Mouse (Mus musculus): Measurements from ENCODE around the gene Gm27021. TPM values are rescaled to one million over a fixed set of nuclear protein-coding genes. Genes with fewer than 3 reads are reported as not detected.

Gm27021 gene
- polyA plus RNA-seq, 1 experiment from 2014 or later = 2.4 TPM

DNA sequence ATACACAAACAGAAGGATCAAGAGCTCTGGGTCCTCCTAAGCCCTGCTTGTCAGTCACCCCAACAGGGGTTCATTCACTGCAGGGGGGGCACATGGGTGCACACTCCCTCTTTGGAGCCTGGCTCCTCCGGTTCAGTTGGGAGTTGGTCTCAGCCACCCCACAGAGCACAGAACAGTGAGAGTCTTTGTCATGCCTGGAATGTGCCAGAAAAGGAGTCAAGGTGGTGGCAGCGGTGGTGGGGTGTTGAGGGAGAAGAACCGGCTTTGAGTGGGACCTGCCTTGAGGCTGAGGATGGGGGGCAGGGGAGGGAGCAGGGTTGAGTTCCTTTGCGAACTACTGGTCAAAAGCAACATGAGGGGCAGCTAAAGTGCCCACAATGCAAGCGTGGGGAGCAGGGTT, 37.8 kb downstream of the Gm27021 start:
- no peaks in the 10 kb centered on the region for H3K9me3 ChIP-seq (ENCODE audit: control insufficient read depth, low read depth, low read length)
- no peak for ATAC-seq (ENCODE audit: insufficient number of reproducible peaks, insufficient read depth, low FRiP score, low read depth)
- 46% methylated on average over 5 of the region's 5 CpGs for WGBS
- H3K27me3 ChIP-seq (ENCODE audit: control insufficient read depth, insufficient read depth, low read length) = peaks cover 3% of the 10 kb centered on the region; the same call in 1 of the 2 replicates
- H3K27ac ChIP-seq (ENCODE audit: low read length) = no peak overlapping the region
- no peak overlapping the region for H3K9ac ChIP-seq (replicated peaks; ENCODE audit: low read depth, low read length)
- H3K4me3 ChIP-seq (ENCODE audit: low read depth, low read length) = no peak overlapping the region
- H3K36me3 ChIP-seq (ENCODE audit: control insufficient read depth, insufficient read depth, low read length) = no peaks in the 10 kb centered on the region
- H3K4me2 ChIP-seq (replicated peaks; ENCODE audit: low read depth, low read length) = no peak overlapping the region
- 0 out of 2 replicates have a peak, but pooled peaks cover 9% of the 10 kb centered on the region for H3K4me1 ChIP-seq (ENCODE audit: control insufficient read depth, insufficient read depth, low read length)

- Histone ChIP-seq H3K9ac (replicated peaks; ENCODE audit: low read depth, low read length) (no peak overlapping the region), H3K27me3 (ENCODE audit: control insufficient read depth, insufficient read depth, low read length) (no peaks in the 10 kb centered on the region), H3K4me3 (ENCODE audit: low read depth, low read length) (no peak overlapping the region), H3K27ac (ENCODE audit: low read length) (no peak overlapping the region), H3K36me3 (ENCODE audit: control insufficient read depth, insufficient read depth, low read length) (no peaks in the 10 kb centered on the region), H3K4me1 (ENCODE audit: control insufficient read depth, insufficient read depth, low read length) (no peaks in the 10 kb centered on the region), H3K4me2 (replicated peaks; ENCODE audit: low read depth, low read length) (no peak overlapping the region), H3K9me3 (ENCODE audit: control insufficient read depth, low read depth, low read length) (no peaks in the 10 kb centered on the region)
- no peak for ATAC-seq (ENCODE audit: insufficient number of reproducible peaks, insufficient read depth, low FRiP score, low read depth)
- 85% methylated on average over 5 of the region's 5 CpGs for WGBS
Measured at GRCm38 (mm10) chr8:120627298-120627697, 40.6 kb downstream of the Gm27021 start.

- Histone ChIP-seq H3K27me3 (ENCODE audit: control insufficient read depth, insufficient read depth, low read length) (no peaks in the 10 kb centered on the region), H3K9ac (replicated peaks; ENCODE audit: low read depth, low read length) (no peak overlapping the region), H3K9me3 (ENCODE audit: control insufficient read depth, low read depth, low read length) (no peaks in the 10 kb centered on the region), H3K4me2 (replicated peaks; ENCODE audit: low read depth, low read length) (no peak overlapping the region), H3K27ac (ENCODE audit: low read length) (no peak overlapping the region), H3K36me3 (ENCODE audit: control insufficient read depth, insufficient read depth, low read length) (no peaks in the 10 kb centered on the region), H3K4me3 (ENCODE audit: low read depth, low read length) (no peak overlapping the region), H3K4me1 (ENCODE audit: control insufficient read depth, insufficient read depth, low read length) (no peaks in the 10 kb centered on the region)
- no peak for ATAC-seq (ENCODE audit: insufficient number of reproducible peaks, insufficient read depth, low FRiP score, low read depth)
- WGBS = 50% methylated on average over 11 of the region's 11 CpGs
Measured at GRCm38 (mm10) chr8:120626461-120626860, 41.4 kb downstream of the Gm27021 start.

GRCm38 (mm10) chr8:120623608-120624007, 44.3 kb downstream of the Gm27021 start:
- WGBS = 45% methylated on average over 2 of the region's 2 CpGs
- Histone ChIP-seq H3K4me2 (replicated peaks; ENCODE audit: low read depth, low read length) (no peak overlapping the region), H3K27ac (ENCODE audit: low read length) (no peak overlapping the region), H3K9ac (replicated peaks; ENCODE audit: low read depth, low read length) (no peak overlapping the region), H3K27me3 (ENCODE audit: control insufficient read depth, insufficient read depth, low read length) (no peaks in the 10 kb centered on the region), H3K36me3 (ENCODE audit: control insufficient read depth, insufficient read depth, low read length) (no peaks in the 10 kb centered on the region), H3K9me3 (ENCODE audit: control insufficient read depth, low read depth, low read length) (no peaks in the 10 kb centered on the region), H3K4me1 (ENCODE audit: control insufficient read depth, insufficient read depth, low read length) (no peaks in the 10 kb centered on the region), H3K4me3 (ENCODE audit: low read depth, low read length) (no peak overlapping the region)
- ATAC-seq (ENCODE audit: insufficient number of reproducible peaks, insufficient read depth, low FRiP score, low read depth) = no peak

- Histone ChIP-seq H3K4me3 (ENCODE audit: low read depth, low read length) (no peak overlapping the region), H3K9me3 (ENCODE audit: control insufficient read depth, low read depth, low read length) (no peaks in the 10 kb centered on the region), H3K9ac (replicated peaks; ENCODE audit: low read depth, low read length) (no peak overlapping the region), H3K27ac (ENCODE audit: low read length) (no peak overlapping the region), H3K36me3 (ENCODE audit: control insufficient read depth, insufficient read depth, low read length) (no peaks in the 10 kb centered on the region), H3K27me3 (ENCODE audit: control insufficient read depth, insufficient read depth, low read length) (no peaks in the 10 kb centered on the region), H3K4me2 (replicated peaks; ENCODE audit: low read depth, low read length) (no peak overlapping the region), H3K4me1 (ENCODE audit: control insufficient read depth, insufficient read depth, low read length) (no peaks in the 10 kb centered on the region)
- WGBS = 57% methylated on average over 14 of the region's 14 CpGs
- no peak for ATAC-seq (ENCODE audit: insufficient number of reproducible peaks, insufficient read depth, low FRiP score, low read depth)
Measured at GRCm38 (mm10) chr8:120622161-120622560, 45.7 kb downstream of the Gm27021 start.

DNA sequence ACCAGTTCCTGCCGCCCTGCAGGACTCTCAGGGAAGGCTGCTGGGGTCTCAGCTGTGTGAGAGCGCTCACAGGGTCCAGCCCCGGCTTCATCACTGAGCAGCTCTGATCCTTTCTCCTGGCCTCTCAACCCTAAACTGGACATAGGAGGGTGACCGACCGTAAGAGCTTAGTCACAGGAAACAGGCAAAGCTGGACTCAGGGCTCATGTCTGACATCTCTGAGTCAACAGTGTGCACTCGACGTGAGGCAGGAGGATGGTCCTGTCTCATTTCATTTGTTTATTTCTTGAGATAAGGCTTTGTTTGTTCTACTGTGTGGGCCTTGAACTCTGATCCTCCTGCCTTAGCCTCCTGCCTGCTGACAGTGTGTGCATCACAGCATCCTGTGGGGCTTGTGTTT, 47.4 kb downstream of the Gm27021 start:
- 36% methylated on average over 7 of the region's 7 CpGs for WGBS

GRCm38 (mm10) chr8:120619235-120620180, 48.4 kb downstream of the Gm27021 start:
- Histone ChIP-seq H3K4me3 (ENCODE audit: low read depth, low read length) (no peak overlapping the region), H3K36me3 (ENCODE audit: control insufficient read depth, insufficient read depth, low read length) (no peaks in the 10 kb centered on the region), H3K9me3 (ENCODE audit: control insufficient read depth, low read depth, low read length) (no peaks in the 10 kb centered on the region), H3K9ac (replicated peaks; ENCODE audit: low read depth, low read length) (no peak overlapping the region), H3K4me1 (ENCODE audit: control insufficient read depth, insufficient read depth, low read length) (peaks cover 2% of the 10 kb centered on the region; the same call in 1 of the 2 replicates), H3K27ac (ENCODE audit: low read length) (no peak overlapping the region), H3K4me2 (replicated peaks; ENCODE audit: low read depth, low read length) (no peak overlapping the region), H3K27me3 (ENCODE audit: control insufficient read depth, insufficient read depth, low read length) (no peaks in the 10 kb centered on the region)
- ATAC-seq (ENCODE audit: insufficient number of reproducible peaks, insufficient read depth, low FRiP score, low read depth) = no peak
- 75% methylated on average over 11 of the region's 11 CpGs for WGBS

More for the DNA sequence above, 47.4 kb downstream of the Gm27021 start:
- H3K4me3 ChIP-seq (ENCODE audit: low read depth, low read length) = no peak overlapping the region
- H3K4me1 ChIP-seq (ENCODE audit: control insufficient read depth, insufficient read depth, low read length) = peaks cover 2% of the 10 kb centered on the region; the same call in 1 of the 2 replicates
- no peaks in the 10 kb centered on the region for H3K9me3 ChIP-seq (ENCODE audit: control insufficient read depth, low read depth, low read length)
- no peaks in the 10 kb centered on the region for H3K36me3 ChIP-seq (ENCODE audit: control insufficient read depth, insufficient read depth, low read length)
- H3K27me3 ChIP-seq (ENCODE audit: control insufficient read depth, insufficient read depth, low read length) = no peaks in the 10 kb centered on the region
- H3K4me2 ChIP-seq (replicated peaks; ENCODE audit: low read depth, low read length) = no peak overlapping the region
- H3K9ac ChIP-seq (replicated peaks; ENCODE audit: low read depth, low read length) = no peak overlapping the region
- H3K27ac ChIP-seq (ENCODE audit: low read length) = no peak overlapping the region
- ATAC-seq (ENCODE audit: insufficient number of reproducible peaks, insufficient read depth, low FRiP score, low read depth) = no peak

DNA sequence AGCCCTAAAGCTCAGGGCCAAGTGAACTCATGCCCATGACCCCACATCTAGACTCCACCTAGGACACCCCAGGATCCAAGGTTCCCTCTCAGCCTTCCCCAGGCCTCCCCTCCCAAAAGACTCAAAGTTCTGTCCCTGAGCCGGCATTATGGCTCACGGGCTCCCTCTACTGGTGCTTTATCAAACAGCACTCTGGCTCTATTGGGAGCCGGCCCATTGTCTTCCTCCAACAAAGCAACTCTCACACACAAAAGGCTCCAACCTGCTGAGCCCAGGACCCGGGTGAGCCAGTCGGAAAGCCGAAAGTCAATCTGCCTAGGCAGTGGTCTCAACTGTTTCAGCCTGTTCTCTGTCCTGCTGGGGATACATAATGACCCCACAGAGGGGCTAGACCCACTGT, 49.8 kb downstream of the Gm27021 start:
- ATAC-seq (ENCODE audit: insufficient number of reproducible peaks, insufficient read depth, low FRiP score, low read depth) = peak; percentile 47; the same call in 1 of the 2 replicates
- H3K27ac ChIP-seq (ENCODE audit: low read length) = no peak overlapping the region
- H3K27me3 ChIP-seq (ENCODE audit: control insufficient read depth, insufficient read depth, low read length) = no peaks in the 10 kb centered on the region
- no peak overlapping the region for H3K4me2 ChIP-seq (replicated peaks; ENCODE audit: low read depth, low read length)
- no peak overlapping the region for H3K9ac ChIP-seq (replicated peaks; ENCODE audit: low read depth, low read length)
- peaks cover 2% of the 10 kb centered on the region; the same call in 1 of the 2 replicates for H3K4me1 ChIP-seq (ENCODE audit: control insufficient read depth, insufficient read depth, low read length)
- H3K4me3 ChIP-seq (ENCODE audit: low read depth, low read length) = no peak overlapping the region
- H3K36me3 ChIP-seq (ENCODE audit: control insufficient read depth, insufficient read depth, low read length) = no peaks in the 10 kb centered on the region
- 2% methylated on average over 6 of the region's 6 CpGs for WGBS
- no peaks in the 10 kb centered on the region for H3K9me3 ChIP-seq (ENCODE audit: control insufficient read depth, low read depth, low read length)
